Mouse (Mus musculus) adrenal gland, postnatal 14 days (tissue): ENCODE measurements around the gene Gm6793. TPM values are rescaled to one million over a fixed set of nuclear protein-coding genes. Genes with fewer than 3 reads are reported as not detected.

Experiments
- DNase-seq: peaks from one replicate; pipeline ENCODE4 v3.0.0; 2021; ENCODE audit warnings: mixed read lengths
- total RNA-seq: library from RNA; stranded (reverse); gene quantifications from 2 replicates; pipeline ENCODE4 v1.2.3, GENCODE M21; 2021

Gm6793 gene
- total RNA-seq, 1 experiment from 2014 or later, result not detected

GRCm38 (mm10) chr8:111984511-111984910 lies 30.3 kb downstream of the Gm6793 start:
- no peak for DNase-seq

- DNase-seq, result no peak
Observed at GRCm38 (mm10) chr8:111982116-111982515, 32.7 kb downstream of the Gm6793 start.

GRCm38 (mm10) chr8:111978147-111978546 lies 36.7 kb downstream of the Gm6793 start:
- no peak for DNase-seq

GRCm38 (mm10) chr8:111976326-111976725 lies 38.5 kb downstream of the Gm6793 start:
- no peak for DNase-seq

- DNase-seq, result no peak
Observed at GRCm38 (mm10) chr8:111975706-111976105, 39.1 kb downstream of the Gm6793 start.

GRCm38 (mm10) chr8:111974138-111974537 lies 40.7 kb downstream of the Gm6793 start:
- no peak for DNase-seq

- DNase-seq, result no peak
Observed at GRCm38 (mm10) chr8:111968991-111969390, 45.8 kb downstream of the Gm6793 start.

GRCm38 (mm10) chr8:111968541-111968940 lies 46.3 kb downstream of the Gm6793 start:
- no peak for DNase-seq

- no peak for DNase-seq
Observed at GRCm38 (mm10) chr8:111967246-111967870, 47.5 kb downstream of the Gm6793 start.

GRCm38 (mm10) chr8:111964849-111965561 lies 49.8 kb downstream of the Gm6793 start:
- DNase-seq, result no peak

GRCm38 (mm10) chr8:111964351-111964750 lies 50.5 kb downstream of the Gm6793 start:
- no peak for DNase-seq

GRCm38 (mm10) chr8:111963546-111963945 lies 51.3 kb downstream of the Gm6793 start:
- no peak for DNase-seq

Other genes with a start within 250 kb of the Gm6793 start
- gene Cfdp1, start 160.7 kb downstream of the Gm6793 start, total RNA-seq, result 82.4 and 83.1 TPM in 2 replicates
- 5.8 and 6.5 TPM in 2 replicates for gene Tmem170, start 138.3 kb downstream of the Gm6793 start, total RNA-seq
- not detected in 2 replicates for gene Chst5, start 104.6 kb downstream of the Gm6793 start, total RNA-seq
- gene Tmem231, start 81.2 kb downstream of the Gm6793 start, total RNA-seq, result 5.3 and 5.5 TPM in 2 replicates
- gene Gabarapl2, start 74.3 kb downstream of the Gm6793 start, total RNA-seq, result 124 and 128 TPM in 2 replicates
- gene Adat1, start 22.7 kb downstream of the Gm6793 start, total RNA-seq, result 3.1 and 4.1 TPM in 2 replicates
- gene Kars, start 3.7 kb downstream of the Gm6793 start, total RNA-seq, result 108 and 120 TPM in 2 replicates
- 15.7 and 17.5 TPM in 2 replicates for gene Terf2ip, start 3.6 kb downstream of the Gm6793 start, total RNA-seq